Mouse (Mus musculus): ENCODE measurements around the gene Dhh. TPM values are rescaled to one million over a fixed set of nuclear protein-coding genes. Genes with fewer than 3 reads are reported as not detected.

Gene Dhh
- polyA plus RNA-seq, 1 experiment from 2014 or later, result 0.15 TPM

GRCm38 (mm10) chr15:98843595-98844223, 54.6 kb downstream of the Dhh start:
- no peaks in the 10 kb centered on the region for H3K4me1 ChIP-seq (ENCODE audit: control insufficient read depth, insufficient read depth, low read length)
- DNase-seq (ENCODE audit: low spot score), result no peak
- H3K4me2 ChIP-seq (ENCODE audit: low read depth, severe bottlenecking), result no peak overlapping the region
- H3K4me3 ChIP-seq (ENCODE audit: low read depth, low read length), result no peak overlapping the region
- WGBS, result 92% methylated on average over 11 of the region's 11 CpGs
- H3K36me3 ChIP-seq (ENCODE audit: control insufficient read depth, insufficient read depth, low read length), result peaks cover 83% of the 10 kb centered on the region
- no peaks in the 10 kb centered on the region for H3K9me3 ChIP-seq (ENCODE audit: control insufficient read depth, low read length)
- H3K9ac ChIP-seq (ENCODE audit: low read length), result no peak overlapping the region
- H3K27ac ChIP-seq (replicated peaks; ENCODE audit: low read depth, low read length), result no peak overlapping the region
- H3K27me3 ChIP-seq (ENCODE audit: control insufficient read depth, insufficient read depth, low read length), result no peaks in the 10 kb centered on the region
- ATAC-seq (ENCODE audit: insufficient number of reproducible peaks, low FRiP score, low TSS enrichment, low read depth), result no peak

Other genes starting within 250 kb of the Dhh start
- 24.8 and 27.7 TPM in 2 replicates for gene Ddx23, start 235.6 kb downstream of the Dhh start, polyA plus RNA-seq (2014; fragmentation: Nextera tagmentation; extraction: Ambion mirVana)
- 0.29 and 0.37 TPM in 2 replicates for gene Rnd1, start 221.1 kb downstream of the Dhh start, polyA plus RNA-seq (2014; fragmentation: Nextera tagmentation; extraction: Ambion mirVana)
- gene Ccdc65, start 190.3 kb downstream of the Dhh start, polyA plus RNA-seq (2014; fragmentation: Nextera tagmentation; extraction: Ambion mirVana), result 0.48 and 1.3 TPM in 2 replicates
- gene Fkbp11, start 170.3 kb downstream of the Dhh start, polyA plus RNA-seq (2014; fragmentation: Nextera tagmentation; extraction: Ambion mirVana), result 24.3 and 25.7 TPM in 2 replicates
- gene Arf3, start 135.3 kb downstream of the Dhh start, polyA plus RNA-seq (2014; fragmentation: Nextera tagmentation; extraction: Ambion mirVana), result 34.7 and 36.4 TPM in 2 replicates
- gene Wnt10b, start 120.4 kb downstream of the Dhh start, polyA plus RNA-seq (2014; fragmentation: Nextera tagmentation; extraction: Ambion mirVana), result 0.81 and 1.5 TPM in 2 replicates
- gene Wnt1, start 108.7 kb downstream of the Dhh start, polyA plus RNA-seq (2014; fragmentation: Nextera tagmentation; extraction: Ambion mirVana), result not detected in 2 replicates
- gene Ddn, start 89.0 kb downstream of the Dhh start, polyA plus RNA-seq (2014; fragmentation: Nextera tagmentation; extraction: Ambion mirVana), result not detected in 2 replicates
- gene Prkag1, start 67.0 kb downstream of the Dhh start, polyA plus RNA-seq (2014; fragmentation: Nextera tagmentation; extraction: Ambion mirVana), result 79.3 and 84.6 TPM in 2 replicates
- 17.6 and 21.6 TPM in 2 replicates for gene Kmt2d, start 27.3 kb downstream of the Dhh start, polyA plus RNA-seq (2014; fragmentation: Nextera tagmentation; extraction: Ambion mirVana)
- gene Rhebl1, start 4.0 kb downstream of the Dhh start, polyA plus RNA-seq (2014; fragmentation: Nextera tagmentation; extraction: Ambion mirVana), result 19.8 and 22.2 TPM in 2 replicates
- 5.5 and 6.2 TPM in 2 replicates for gene Lmbr1l, start 19.7 kb upstream of the Dhh start, polyA plus RNA-seq (2014; fragmentation: Nextera tagmentation; extraction: Ambion mirVana)
- 2,238 and 2,358 TPM in 2 replicates for gene Tuba1b, start 36.0 kb upstream of the Dhh start, polyA plus RNA-seq (2014; fragmentation: Nextera tagmentation; extraction: Ambion mirVana)
- not detected in 2 replicates for gene Gm49450, start 55.0 kb upstream of the Dhh start, polyA plus RNA-seq (2014; fragmentation: Nextera tagmentation; extraction: Ambion mirVana)
- gene Tuba1a, start 55.2 kb upstream of the Dhh start, polyA plus RNA-seq (2014; fragmentation: Nextera tagmentation; extraction: Ambion mirVana), result 1,453 and 1,516 TPM in 2 replicates
- gene Tuba1c, start 131.4 kb upstream of the Dhh start, polyA plus RNA-seq (2014; fragmentation: Nextera tagmentation; extraction: Ambion mirVana), result 146 and 157 TPM in 2 replicates
- 0.10 and 0.11 TPM in 2 replicates for gene Prph, start 156.6 kb upstream of the Dhh start, polyA plus RNA-seq (2014; fragmentation: Nextera tagmentation; extraction: Ambion mirVana)
- 33.4 and 37.2 TPM in 2 replicates for gene Troap, start 176.0 kb upstream of the Dhh start, polyA plus RNA-seq (2014; fragmentation: Nextera tagmentation; extraction: Ambion mirVana)
- gene C1ql4, start 189.3 kb upstream of the Dhh start, polyA plus RNA-seq (2014; fragmentation: Nextera tagmentation; extraction: Ambion mirVana), result not detected in 2 replicates
- 0.61 and 0.62 TPM in 2 replicates for gene Dnajc22, start 194.6 kb upstream of the Dhh start, polyA plus RNA-seq (2014; fragmentation: Nextera tagmentation; extraction: Ambion mirVana)
- gene Spats2, start 227.4 kb upstream of the Dhh start, polyA plus RNA-seq (2014; fragmentation: Nextera tagmentation; extraction: Ambion mirVana), result 69.2 and 70.1 TPM in 2 replicates